Mouse (Mus musculus): ENCODE results near the gene Mnt.

The Mnt gene

GRCm38 (mm10) chr11:74845784-74846183 lies 15.1 kb downstream of the Mnt start:
- DNase-seq (ENCODE audit: low spot score), result no peak

- peak; percentile 88 for DNase-seq (ENCODE audit: low spot score)
Measured at GRCm38 (mm10) chr11:74847919-74848521, 17.3 kb downstream of the Mnt start.

GRCm38 (mm10) chr11:74850998-74851661 lies 20.4 kb downstream of the Mnt start:
- no peak for DNase-seq (ENCODE audit: low spot score)

DNA sequence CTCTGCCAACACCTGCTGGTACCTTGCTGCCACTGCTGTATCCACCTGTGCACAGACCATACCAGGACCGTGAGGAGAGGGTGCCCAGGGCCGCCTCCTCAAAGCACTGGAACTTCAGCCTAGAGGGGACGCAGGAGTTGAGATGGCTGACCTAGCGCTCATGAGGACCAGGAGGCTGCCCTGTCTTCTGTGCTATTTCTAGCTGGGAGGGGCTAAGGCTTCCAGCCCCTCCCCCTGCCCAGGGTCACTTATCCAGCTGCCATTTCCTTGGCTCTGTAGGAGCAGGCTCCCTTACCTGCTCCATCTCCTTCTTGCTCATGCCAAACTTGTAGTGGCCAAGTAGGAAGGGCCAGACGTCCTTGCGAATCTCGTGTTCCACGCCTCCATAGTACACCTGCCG lies 27.0 kb downstream of the Mnt start:
- DNase-seq (ENCODE audit: low spot score), result no peak

GRCm38 (mm10) chr11:74862129-74862528 lies 31.4 kb downstream of the Mnt start:
- no peak for DNase-seq (ENCODE audit: low spot score)

DNA sequence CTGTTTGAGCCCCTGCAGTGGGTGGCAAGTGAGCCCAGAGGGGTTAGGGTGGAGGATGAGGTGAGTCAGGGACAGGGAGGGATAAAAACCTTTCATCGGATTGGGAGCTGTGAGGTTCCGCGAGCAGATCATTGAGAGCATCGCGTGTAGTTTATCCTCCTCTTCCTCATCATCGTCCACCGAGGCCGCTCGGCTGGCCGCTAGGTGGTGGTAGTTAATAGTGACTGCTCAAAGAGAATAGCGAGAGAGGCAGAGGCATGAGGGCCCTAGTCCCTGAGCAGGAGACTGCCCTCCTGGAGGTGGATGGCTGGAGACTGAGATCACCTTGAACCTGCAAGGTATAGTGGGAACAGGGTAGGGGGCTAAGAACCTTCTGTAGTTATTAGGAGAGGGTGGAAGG lies 32.8 kb downstream of the Mnt start:
- DNase-seq (ENCODE audit: low spot score), result peak; percentile 71

GRCm38 (mm10) chr11:74864421-74864820 lies 33.7 kb downstream of the Mnt start:
- DNase-seq (ENCODE audit: low spot score), result no peak

- DNase-seq (ENCODE audit: low spot score), result no peak
Measured at GRCm38 (mm10) chr11:74865252-74865651, 34.5 kb downstream of the Mnt start.

DNA sequence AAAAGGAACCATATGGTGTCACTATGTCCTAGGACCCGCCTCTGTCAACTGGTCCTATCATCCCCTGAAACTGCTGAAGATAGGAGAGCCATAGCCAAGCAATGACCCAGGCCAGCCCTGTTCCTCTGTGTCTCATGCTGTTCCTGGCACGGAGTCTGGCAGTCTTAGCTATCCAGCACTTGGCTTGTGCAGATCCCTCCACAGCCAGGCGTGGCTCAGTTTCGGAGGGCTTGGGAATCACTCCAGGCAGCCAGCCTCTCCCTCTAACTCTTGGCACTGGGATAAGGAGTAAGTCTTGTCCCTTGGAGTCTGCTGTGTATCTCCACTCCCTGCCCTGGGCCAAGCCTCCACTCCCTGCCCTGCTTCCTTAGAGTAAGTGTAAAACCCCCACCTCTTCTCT lies 35.9 kb downstream of the Mnt start:
- no peak for DNase-seq (ENCODE audit: low spot score)

DNA sequence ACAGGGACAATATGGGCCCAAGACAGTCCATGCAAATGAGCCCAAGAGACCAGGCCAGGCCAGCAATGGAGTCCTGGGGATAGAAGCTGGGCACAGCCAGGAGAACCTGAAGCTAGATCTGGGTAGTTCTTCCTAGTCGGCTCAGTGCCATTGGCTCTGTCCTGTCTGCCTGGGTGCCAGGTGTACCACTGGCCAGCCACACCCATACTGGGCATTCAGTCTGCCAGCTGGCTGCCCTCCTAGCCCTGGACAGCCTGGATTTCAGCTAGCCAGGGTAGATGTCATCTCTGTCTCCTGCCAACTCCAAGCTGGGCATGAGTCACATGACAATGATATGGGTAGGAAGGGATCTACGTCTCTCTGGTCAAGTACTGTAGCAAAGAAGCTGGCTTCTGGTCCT lies 36.5 kb downstream of the Mnt start:
- no peak for DNase-seq (ENCODE audit: low spot score)

- no peak for DNase-seq (ENCODE audit: low spot score)
Measured at GRCm38 (mm10) chr11:74868046-74868760, 37.5 kb downstream of the Mnt start.

DNA sequence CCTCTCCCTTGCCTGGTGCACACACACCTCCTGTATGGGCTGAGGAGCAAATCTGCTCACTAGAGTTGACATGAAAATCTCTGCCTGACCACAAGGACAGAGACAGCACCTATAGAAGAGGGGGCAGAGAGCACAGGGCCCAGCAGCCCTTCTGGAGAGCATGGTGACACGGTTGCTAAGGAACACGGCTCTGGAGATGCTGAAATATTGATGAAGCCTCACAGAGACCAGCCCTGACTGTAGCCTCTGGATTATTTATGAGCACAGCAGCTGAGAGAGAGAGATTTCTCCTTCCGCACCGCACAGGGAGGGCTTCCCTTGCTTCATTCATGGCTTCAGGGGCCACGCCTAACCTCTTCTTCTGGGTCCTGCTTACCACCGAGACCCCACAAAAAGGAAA lies 38.9 kb downstream of the Mnt start:
- no peak for DNase-seq (ENCODE audit: low spot score)

- no peak for DNase-seq (ENCODE audit: low spot score)
Measured at GRCm38 (mm10) chr11:74870544-74870943, 39.8 kb downstream of the Mnt start.

DNA sequence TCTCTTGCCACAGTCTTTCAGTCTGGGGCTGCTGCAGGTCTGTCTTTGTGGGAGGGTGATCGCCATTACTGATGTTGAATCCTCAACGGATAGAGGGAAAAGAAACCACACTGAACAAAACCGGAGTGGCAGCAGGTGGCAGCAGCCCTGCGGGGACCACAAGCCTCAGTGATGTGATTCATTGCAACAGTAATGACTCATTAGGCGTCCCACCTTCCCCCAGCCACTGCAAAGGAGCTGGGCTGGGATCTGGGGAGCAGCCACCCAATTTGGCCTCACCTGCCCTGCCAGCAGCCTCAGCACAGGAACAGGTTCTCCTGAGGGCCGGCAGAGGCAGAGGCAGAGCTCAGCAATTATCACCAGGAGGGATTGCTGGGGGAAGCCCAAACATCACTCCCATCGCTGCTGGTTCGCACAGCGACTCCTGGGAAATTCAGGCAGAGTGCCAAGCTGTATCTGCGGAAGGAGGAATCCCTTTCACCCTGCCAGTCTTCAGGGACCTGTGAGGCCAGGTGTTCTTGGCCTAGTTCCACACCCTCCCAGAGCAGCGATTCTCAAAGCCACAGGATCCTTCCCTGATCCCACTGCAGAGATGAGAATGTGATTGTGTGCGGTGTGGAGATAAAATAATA lies 40.4 kb downstream of the Mnt start:
- DNase-seq (ENCODE audit: low spot score), result no peak

DNA sequence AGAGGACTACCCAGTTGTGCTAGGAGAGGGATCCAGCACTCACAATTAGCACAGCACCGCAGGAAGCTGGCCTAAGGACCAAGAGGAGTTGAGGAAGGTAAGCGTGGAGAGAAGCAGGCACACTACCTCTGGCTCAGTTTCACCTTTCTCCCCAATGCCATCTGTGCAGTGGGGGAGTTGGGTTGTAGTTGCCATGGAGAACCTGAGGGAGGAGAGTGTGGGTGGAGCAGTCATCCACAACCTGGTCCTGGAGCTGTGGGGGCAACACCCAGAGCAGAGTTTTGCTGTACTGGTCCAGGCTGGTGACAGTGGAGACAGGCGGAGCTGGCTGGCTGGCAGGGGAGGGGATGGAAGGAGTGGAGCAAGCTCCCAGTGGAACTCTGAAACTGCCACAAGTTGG lies 43.9 kb downstream of the Mnt start:
- DNase-seq (ENCODE audit: low spot score), result no peak

DNA sequence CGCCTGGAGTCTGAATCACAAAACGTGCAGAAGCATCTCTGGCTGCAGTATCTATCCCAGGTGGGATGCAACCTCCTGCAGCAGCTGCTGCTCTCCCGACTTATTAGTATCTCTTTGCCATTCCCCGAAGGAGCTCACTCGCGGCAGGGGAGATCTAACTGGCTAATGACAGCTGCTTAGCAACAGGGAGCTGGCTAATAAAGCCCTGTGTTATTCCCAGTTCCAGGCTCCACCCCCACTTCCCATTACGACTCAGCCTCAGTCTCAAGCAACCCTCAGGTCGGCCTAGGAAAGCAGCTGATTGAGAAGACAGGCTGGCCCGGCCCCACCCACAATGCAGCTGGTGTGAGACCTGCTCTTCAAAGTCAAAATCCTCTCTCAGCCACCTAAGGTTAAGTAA lies 46.1 kb downstream of the Mnt start:
- peak; percentile 83 for DNase-seq (ENCODE audit: low spot score)

DNA sequence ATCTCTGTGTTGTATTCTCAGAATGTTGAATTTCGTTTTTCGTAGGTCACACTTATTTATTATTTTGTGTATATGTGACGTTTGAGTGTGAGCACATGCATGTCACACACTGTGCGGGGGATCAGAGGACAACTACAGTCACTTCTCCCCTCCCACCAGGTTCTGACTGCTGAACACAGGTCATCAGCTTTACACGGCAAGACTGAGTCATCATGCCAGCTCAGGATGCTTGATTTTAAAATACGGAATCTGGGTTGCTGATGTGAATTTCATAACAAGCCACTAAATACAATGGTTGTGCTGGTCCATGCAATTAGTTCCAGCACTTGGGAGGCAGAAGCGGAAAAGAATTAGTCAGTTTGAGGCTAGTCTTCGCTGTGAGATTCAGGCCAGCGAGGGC lies 50.3 kb downstream of the Mnt start:
- DNase-seq (ENCODE audit: low spot score), result no peak

- DNase-seq (ENCODE audit: low spot score), result no peak
Measured at GRCm38 (mm10) chr11:74881979-74882378, 51.3 kb downstream of the Mnt start.

DNA sequence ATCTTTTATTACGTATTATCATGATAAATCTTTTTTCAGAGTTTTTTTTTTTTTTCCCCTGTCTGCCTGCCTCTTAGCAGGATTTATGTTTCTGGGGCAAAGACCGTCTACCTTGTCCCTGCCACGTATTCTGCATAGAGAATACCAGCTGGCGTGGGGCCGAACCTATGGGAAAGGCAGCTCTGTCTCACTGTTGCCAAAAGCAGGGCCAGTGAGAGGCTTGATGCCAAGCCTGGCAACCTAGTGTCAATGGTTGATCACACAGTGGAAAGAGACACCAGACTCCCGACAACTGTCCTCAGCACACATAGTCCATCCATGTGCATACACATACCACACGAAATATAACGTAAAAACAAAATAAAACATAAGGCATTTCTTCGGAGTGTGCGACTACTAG lies 52.4 kb downstream of the Mnt start:
- no peak for DNase-seq (ENCODE audit: low spot score)

- no peak for DNase-seq (ENCODE audit: low spot score)
Measured at GRCm38 (mm10) chr11:74894619-74895018, 63.9 kb downstream of the Mnt start.
